Mouse (Mus musculus) T-cell, adult 2 months (primary cell): ENCODE measurements around the gene Vav3.

ENCODE experiments used
- DNase-seq: peaks from one replicate; pipeline ENCODE4 v3.0.0; 2022; ENCODE audit warnings: low spot score

Gene Vav3

DNA sequence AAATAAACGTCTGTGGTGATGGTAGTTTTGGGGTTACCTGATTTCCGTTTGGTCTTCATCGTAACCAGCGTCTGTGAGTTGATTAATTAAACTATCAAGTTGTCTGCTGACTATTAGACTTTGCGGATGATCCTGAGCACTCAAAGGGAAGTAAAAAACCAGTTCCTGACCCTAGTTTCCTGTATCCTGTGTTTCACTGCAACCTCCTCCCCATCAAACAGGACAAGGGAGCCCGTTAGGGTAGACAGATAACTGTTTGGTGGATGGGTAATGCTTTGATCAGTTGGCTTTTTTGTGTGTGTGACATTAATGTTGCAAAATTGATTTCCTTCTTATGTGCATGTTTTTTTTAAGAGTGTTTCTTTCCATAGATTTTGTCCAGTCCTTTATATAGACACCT is 12.2 kb downstream of the Vav3 start:
- no peak for DNase-seq

DNA sequence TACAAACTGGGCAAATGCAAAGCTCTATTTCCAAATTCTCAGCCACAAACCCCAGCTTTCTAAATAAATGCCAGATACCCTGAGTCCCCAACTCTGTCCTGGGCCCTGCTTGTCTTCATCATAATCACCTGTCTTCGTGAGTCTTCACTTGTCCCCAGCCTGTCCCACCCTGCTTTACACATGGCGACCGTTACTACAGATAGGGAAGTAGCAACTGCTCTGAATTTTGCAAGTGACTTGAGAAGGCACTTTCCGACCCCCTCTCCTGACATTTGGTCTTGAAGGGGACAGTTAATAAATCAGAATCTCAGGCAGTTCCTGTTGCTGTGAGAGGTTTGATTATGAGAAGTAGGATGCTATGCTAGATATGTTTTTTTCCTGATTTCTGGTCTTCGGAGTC is 13.4 kb downstream of the Vav3 start:
- DNase-seq = no peak

DNA sequence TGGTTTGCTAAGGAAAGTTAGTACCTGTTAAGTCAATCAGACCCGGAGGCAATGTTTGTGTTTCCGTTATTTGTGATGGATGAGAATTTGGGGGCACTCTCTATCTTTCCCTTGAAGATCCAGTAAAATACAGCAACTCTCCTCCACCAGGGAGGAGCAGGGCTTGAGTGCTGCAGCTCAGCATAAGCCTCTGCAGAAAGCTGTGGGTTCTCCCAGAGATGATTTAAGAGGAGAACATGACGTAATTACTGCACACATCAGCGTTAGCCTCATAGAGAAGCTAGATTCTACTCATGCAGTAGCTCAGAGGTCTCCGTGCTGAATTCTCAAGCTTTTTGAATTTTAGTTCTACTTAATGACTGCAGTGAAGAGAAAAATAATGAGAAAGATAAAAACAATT is 14.7 kb downstream of the Vav3 start:
- DNase-seq = no peak

DNA sequence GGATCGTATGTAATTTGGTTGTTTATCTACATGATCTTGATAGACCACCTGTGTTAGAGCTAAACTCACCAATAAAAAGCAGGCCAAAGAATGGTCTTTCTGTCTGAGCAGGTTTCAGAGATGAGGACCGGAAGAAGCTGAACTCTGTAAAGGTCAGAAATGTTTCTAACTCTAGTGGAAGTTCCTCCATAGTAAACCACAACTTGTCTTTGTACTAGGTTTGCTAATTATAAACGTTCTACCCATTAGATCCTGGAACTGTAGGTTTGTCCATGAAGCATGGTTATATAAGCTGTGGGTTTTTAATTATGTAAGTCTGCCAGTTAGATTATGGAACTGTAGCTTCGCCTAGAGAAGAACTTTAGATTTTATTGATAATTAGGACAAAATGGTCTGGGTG is 20.3 kb downstream of the Vav3 start:
- DNase-seq = no peak

DNA sequence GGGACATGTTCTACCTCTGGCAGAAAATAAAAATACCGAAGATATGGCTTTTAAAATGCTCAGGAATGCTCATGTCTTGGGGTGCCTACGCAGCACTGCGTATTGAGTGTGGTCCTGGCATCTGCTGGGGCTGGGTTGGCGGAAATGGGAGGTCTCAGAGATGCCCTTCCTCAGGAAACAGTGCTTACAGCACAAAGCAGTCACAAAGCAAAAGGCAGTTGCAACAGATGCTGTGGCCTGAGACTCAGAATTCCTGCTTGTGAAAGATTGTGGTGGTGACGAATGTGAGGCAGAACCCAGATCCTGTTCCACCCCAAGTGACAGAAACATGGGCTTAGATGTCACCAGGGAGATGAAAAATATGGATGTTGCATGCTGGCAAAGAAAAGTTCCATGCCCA is 21.4 kb downstream of the Vav3 start:
- DNase-seq = no peak

DNA sequence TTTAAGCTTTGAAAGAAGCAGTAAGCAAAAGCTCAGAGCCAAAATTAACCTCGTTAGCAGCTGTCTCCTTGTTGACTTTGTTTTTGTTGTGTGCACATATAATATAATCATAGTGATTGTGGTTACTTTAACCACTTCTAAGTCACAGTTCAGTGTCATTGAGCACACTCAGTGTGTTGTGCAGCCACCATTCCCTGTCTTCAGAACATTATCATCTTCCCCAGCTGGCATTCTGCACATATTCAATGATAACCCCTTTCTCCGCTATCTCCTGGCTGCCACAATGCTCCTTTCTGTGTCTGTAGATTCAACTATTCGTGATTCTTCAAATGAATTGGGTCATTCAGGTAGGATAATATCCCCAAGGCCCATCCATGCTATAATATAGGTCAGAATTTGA is 21.9 kb downstream of the Vav3 start:
- DNase-seq = no peak

DNA sequence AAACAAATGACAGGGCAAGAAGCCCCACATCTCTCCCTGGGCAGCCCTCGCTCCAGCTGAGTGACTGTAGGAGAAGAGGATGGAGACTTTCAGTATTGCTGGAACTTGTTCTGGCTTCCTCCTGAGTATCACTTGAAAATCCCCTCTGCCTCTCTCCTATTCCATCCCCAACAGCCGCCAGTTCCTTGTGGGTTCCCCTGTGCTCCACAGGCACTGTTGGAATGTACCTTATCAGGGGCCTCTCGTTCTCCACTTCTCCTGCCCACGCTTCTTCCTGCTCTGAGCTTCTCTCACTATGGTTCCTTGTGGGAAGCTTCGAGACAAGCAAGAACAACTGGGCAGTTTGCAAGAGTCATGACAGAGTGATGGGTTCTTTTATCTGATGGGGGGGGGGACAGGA is 23.1 kb downstream of the Vav3 start:
- no peak for DNase-seq

DNA sequence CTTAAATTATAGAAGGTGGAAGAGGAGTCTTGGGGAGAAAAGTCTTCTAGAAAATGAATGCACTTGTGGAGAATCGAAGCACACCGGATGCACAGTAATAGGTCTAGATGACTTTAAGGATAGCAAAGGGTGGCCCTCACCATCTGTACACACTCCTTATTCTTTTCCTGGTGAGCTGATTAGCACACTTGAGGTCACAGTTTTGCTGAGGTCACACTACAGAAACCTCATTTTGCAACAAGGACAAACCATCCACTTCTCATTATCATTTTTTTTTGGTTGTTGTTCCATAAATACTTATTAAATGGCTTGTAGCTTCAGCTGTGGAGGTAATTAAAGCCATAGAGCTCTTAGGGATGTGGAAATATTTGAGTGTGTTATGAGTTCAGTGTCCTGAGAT is 25.4 kb downstream of the Vav3 start:
- no peak for DNase-seq

DNA sequence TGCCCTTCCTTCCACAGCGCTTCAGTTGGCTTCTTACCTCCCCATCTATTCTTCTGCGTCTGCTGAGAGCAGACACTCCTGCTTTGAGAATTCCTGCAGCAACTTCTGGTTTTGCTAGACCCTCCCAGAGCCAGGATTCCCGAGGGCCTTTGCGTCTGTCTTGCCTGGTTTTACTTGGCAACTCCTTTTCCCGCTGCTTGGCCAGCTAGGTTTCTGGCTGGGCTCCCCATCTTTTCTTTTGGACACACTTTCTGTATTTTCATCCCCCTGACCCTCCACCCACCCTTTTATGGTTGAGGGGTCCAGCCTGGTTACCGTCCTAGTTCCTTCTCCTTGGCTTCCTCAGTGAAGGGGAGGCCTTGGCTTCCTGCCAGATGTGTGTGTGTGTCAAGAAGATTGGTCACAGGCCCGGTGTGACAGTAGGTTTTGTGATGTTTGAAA is 26.0 kb downstream of the Vav3 start:
- no peak for DNase-seq

DNA sequence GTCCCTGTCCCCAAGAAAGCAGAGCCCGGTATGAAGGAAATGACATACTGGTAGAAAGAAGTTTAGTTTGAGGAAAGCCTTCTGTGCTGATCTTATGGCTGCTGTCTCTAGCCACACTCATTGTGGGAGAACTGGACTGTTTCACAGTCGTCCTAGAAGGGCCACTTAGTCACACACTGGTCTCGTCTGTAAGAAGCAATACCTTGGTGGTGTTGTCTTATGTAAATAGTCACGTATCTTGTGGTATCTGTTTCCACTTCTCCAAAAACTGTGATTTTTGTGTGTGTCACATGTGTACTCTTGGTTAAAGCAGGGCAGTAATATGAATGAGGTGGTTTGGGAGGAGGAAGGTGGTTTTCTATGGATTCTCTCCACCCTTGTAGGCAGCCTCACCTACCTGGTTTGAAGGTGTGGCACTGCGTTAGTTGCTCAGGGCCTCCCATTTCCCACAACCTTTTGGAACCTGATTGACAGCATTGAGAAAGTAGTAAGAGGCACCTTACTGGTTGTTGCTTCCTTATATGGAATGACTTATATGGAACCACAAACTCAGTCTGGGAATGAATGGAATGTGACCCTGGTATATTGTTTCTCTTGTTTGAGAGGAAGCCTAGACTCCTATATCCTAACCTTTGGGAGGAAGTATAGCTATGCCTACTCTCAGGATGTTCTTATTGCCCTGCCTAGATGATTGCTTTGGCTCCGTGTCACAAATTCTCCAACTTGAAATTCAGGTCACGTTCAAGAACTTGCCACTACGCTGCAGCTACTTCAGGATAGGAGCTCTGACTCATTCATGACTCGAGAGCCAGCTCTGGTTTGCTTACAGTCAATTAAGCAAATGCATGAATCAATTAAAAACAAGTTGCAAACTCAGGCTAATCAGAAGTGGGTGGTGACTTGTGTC is 28.2 kb downstream of the Vav3 start:
- no peak for DNase-seq

DNA sequence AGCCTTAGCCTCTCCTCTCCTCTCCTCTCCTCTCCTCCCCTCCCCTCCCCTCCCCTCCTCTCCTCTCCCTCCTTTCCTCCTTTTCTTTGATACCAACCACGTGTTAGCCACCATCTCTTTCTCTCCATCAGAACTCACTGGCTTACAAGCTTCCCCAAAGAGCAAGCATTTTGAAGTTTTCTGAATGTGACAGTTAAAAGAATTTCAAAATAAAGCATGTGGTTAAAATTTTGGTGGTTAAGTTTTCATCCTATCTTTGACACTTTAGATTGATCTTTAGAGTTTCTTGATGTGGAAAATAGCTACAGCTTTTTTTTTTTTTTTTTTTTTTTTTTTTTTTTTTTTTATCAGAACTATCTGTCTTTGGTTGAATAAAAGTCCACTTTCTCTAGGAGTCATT is 31.1 kb downstream of the Vav3 start:
- no peak for DNase-seq

DNA sequence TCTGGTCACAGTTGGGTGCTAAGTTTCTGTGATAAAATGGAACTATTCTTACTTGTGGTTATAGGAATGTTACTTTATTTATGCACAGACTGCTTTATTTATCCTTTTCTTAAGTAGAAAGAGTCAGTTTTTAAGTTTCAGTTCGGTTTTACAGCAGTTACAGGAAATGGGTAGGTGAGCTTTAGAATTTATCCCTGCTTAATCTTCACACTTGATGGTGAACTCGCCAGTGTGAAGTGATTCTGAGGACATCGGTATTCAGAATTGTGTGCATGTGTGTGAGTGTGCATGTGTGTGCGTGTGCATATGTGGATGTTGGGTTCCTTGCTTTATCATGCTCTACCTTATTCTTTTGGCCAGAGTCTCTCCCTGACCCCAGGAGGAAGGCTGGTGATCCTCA is 32.2 kb downstream of the Vav3 start:
- DNase-seq = no peak

DNA sequence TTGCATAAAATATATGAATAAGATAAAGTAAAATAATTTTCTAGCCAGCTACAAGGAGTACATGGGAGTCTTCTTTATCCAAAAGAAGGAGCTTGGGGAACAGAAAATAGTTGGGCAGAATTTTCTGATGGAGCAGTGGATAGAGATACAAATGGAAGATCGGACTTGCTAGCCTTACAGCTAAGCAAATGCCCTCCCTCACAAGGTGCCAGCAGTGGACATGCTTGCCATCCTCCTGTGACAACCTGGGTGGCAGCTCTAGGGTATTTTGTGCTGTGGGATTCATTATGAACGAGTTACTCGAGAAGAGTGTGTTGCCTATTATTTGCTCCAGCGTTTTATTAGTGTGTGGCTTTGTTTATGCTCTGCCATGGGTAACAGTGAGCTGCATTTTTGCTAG is 37.8 kb downstream of the Vav3 start:
- DNase-seq = no peak

DNA sequence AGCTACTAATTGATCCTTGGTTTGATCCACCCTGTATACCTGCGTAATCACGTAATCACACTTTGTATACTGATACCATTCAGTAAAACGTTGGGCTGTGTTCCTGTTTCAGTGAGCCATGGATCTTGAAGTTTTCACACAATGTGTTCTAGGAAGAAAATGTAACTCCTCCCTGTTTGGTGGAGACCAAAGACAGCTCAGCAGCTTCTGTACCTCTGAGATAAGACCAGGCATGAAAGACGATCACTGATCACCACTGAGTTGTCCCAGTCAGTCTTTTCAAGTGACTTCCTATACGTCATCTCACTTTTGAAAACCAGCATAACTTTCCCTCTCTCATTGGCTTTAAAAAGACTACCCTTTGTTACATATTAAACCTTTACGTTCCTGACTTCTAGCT is 38.2 kb downstream of the Vav3 start:
- no peak for DNase-seq

DNA sequence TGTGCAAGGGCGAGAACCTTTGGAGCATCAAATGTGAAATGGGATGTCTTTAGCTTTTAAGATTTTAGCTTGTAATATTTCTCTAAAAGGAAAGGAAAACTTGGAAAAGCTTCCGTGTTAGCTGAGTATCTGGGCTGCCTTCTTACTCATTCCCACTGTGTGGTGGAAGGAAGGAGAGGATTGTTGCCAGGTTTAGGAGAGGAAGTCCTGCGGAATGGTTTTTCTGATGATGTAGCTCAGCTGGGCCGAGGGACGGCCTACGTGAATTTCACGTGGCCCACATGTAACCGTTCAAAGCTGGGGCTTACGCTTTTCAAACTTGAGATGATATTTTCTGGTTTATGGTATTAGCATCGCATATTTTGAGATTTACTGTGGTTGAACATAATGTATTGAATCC is 48.3 kb downstream of the Vav3 start:
- no peak for DNase-seq

DNA sequence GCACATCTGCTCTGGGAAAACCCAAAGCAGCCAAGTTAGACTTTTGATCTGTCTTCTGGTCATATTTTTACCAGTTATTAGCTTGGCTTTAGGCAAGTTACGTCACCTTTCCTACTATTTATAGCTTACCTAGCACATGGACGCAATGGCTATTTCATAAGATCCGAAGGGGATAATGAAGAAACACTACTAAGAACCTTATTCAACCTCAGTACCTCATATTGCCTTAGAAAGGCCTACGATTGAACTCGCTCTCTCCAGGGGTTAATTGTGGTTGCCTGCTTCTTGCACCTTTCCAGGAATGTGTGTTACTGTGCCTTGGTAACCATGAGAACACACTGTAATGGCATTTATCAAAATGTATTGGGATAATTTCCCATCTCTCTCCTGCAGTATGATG is 61.1 kb downstream of the Vav3 start:
- DNase-seq = no peak

DNA sequence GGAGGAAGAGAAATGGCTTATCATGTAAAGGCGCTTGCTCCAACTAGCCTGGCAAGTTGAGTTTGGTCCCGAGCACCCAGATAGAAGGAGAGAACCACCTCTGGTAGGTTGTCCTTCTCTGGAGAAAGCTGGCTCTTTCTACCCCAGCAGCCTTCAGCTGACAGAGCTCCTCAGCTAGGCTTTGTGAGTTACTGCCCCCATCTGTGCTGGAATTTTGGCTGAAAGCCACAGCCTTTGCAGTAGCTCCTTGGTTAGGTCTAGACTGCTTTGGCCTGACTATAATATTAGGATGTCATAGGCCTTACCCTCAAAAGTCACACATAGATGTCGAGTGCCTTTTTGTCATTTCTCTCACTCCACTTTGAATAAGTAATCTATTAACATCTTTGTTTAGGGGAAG is 70.8 kb downstream of the Vav3 start:
- DNase-seq = no peak

DNA sequence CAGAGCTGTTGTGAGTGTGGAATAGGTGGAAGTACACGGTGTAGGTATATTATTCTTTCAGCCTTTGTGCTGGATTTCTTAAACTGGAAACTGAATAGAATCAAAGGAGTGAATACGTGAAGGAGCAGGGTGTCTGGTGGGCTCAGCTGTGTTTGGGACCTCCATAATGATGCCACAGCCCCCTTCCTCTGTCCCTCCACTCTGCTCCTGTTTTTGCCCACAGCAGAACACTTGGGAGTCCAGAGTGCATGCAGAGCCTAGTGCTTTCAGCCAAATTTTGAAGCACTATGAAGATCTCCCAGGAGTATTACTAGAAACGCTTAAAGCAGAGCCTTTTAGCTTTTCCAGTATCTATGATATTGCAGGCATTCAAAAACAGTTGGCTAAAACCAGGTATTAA is 80.0 kb downstream of the Vav3 start:
- DNase-seq = no peak

DNA sequence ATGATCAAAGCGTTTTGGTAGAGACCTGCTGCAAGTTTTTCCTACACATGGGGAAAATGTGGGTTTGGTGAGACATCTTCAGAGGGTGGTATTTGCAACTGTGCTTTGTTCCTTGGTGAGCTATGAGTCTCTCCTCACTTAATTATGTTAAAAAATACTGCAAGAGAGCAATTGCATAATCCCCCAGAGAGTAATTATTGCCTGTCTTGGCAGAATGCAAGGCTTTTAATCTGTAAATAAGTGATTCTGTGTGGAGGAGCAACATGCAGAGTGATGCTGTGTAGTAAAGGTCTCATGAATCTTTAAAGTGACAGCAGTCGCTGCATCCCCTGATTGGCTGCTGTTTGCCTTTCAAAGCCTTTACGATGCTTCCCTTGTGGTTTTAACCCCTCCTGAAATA is 80.6 kb downstream of the Vav3 start:
- DNase-seq = peak; percentile 2

DNA sequence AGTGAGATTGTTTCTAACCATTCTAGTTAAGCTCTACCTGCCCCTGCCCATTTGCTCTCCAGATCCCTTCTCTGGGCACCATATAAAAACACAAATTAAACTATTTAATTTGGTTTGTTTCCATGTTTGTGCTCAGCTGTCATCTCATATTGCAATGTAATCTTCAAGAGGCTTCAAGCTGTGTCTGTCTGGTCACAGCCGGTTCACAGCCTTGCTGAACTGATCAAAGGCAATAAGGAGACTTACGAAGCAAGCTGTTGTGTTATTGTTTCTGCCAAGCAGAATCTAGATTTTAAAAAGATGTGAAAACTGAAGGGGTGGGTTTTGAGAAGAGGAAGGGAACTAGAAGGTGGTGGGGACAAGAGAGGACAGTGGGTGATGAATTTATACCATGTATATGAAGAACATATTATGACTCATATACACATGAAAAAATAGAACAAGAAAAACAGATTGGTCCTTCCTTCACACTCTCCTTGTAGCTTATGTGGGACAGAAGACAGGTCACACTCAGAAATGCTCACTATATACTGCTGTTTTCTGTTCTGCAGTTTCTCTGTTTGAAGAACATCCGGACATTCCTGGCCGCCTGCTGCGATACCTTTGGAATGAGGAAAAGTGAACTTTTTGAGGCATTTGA is 83.1 kb downstream of the Vav3 start:
- no peak for DNase-seq

DNA sequence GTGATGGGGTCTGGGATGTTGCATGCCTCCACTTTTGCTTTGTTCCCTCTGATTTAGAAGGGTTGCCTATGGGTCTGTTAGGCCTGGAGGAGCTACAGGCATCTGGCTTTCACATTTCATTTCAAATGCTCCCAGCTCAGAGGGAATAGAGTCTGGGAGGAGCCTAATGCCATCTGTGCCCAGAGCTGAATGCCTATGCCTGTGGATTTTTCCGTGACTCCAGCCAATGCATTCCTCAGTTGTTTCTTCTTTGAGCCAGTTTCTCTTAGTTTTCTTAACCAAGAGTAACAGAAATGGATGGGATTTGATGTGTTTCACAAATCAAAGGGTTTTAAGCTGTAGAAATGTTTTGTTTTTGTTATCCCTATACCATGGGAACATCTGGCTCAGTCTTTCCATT is 90.8 kb downstream of the Vav3 start:
- no peak for DNase-seq

DNA sequence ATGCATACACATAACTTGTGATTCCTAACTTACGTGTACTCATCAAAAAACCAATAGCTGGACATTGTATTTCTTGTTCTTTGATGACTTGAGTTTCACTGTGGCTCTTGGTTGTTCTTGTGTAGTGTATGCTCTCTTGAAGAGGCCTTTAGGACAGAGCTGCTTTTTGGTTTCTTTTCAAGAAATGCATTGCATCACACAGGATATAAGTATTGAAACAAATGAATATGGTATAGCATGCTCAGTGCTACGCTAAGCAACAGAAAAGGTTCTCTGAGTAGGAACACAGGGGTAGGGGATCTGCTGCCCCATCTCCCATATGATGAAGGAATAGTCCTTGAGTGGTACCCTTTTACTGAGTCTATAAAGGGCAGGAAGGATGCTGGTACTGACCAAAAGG is 98.1 kb downstream of the Vav3 start:
- DNase-seq = no peak

DNA sequence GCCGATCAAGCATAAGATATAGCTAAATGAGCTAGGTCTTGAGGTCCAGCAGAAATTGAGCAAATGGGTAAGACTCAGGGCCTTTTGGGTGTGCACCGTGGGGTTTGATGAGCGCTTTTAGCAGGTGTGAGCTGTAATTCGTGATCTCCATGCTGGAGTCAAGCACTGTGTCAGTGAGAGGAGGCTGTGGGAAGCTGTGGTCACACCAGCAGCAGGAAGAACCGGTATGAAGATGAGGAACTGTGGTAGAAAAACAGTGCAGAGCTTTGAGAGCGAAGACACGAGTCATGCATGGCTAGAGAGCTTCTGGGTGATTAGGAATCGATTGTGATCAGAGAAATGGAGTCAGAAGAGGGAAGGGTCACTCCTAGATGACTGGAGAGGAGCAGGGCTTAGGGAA is 98.8 kb downstream of the Vav3 start:
- DNase-seq = no peak

DNA sequence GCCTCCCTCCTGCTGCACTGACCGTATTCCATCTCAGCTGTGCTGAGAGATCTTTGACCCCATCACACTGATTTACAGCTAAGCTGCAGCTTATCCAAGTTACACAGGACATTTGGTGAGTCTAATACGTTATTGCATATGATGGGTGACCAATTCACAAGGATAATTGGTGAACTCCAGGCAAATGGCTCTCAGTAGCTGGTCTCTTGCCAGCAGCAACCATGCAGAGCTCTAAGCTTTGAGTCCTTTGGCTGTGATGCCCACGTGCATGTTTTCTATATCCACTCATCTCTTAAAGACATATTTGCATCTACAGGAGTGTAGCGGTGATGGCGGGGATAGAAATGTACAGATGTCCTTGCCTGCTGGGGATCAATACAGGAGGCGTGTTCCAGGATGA is 99.5 kb downstream of the Vav3 start:
- no peak for DNase-seq
